Mouse (Mus musculus) spleen, adult 2 months (tissue): ENCODE results near the gene Smad6.

Source experiments
- CTCF ChIP-seq: fragments of 200-500 bp; IDR thresholded peaks from 2 replicates; pipeline ENCODE4 v1.5.1; 2011; ENCODE audit warnings: mild to moderate bottlenecking, inconsistent platforms; ENCODE audit not compliant: insufficient read depth, insufficient read length, insufficient replicate concordance; ENCODE audit errors: extremely low read depth
- POLR2A ChIP-seq: fragments of 200-500 bp; IDR thresholded peaks from 2 replicates; pipeline ENCODE4 v1.6.1; 2011; ENCODE audit warnings: low read depth, low read length, inconsistent platforms

DNA sequence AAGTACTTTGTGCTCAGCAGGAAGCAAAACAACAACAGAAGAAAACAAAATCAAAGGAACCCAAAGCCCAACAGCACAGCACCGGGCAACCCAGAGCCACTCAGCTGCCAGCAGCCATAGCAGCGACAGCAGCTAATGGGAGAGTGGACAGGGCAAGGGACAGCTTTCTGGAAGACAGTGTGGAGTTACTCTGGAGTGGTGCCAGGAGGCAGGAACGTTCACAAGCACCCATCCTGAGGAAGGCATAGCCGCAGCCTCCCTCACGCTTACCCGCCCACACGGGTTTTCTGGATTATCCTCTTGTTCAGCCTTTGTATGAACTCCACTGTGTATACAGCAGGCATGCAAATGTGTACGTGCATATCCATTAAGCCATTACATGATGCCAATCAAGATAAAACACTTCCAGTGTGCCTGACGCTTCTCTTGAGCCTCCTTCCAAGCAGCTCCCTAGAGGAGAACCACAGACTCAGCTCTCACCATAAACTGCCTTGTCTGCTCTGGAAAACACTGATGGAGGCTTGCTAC lies 98.6 kb downstream of the Smad6 start:
- TF ChIP-seq POLR2A (no peak), CTCF (no peak)
